Mouse (Mus musculus): ENCODE data around the gene Ago3. TPM values are rescaled to one million over a fixed set of nuclear protein-coding genes. Genes with fewer than 3 reads are reported as not detected.

Ago3 gene
- polyA plus RNA-seq, 1 experiment from 2014 or later, result 17.4 TPM

DNA sequence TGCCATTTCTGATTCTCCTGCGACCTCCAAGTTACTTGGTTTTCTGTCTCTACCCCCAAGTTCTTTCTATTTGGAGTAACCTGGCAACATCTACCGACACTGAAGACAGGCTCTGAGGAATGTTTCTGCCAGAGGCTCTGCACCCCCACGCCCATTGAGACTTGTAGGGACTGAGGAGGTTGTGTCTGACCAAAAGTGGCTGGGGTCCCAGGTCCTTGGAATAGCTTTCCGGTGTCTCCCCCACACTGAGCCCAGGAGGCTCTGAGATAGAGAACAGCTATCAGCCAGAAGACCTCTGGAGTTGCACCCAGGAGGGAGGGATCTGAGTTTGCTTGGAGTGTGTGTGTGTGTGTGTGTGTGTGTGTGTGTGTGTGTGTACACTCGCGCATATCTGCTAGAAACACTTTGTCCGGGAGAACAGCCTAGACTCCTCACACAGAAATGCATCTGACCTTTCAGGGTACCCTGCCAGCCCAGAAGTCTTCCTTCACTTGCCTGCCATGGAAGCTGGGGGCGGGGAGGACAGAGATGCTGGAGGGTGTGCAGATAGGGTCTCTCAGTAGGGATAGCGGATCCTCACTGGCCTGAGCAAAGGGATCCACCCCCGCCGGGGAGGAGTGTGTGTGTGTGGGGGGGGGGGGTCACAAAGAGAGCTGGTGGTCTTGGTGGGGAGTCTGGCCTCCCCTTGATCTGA lies 141.9 kb downstream of the Ago3 start:
- peaks cover 14% of the 10 kb centered on the region for H3K4me1 ChIP-seq (replicated peaks)
- H3K9ac ChIP-seq, result no peak overlapping the region
- 35% methylated on average over 11 of the region's 11 CpGs for WGBS
- no peak overlapping the region for H3K27ac ChIP-seq (replicated peaks)
- peaks cover 69% of the 10 kb centered on the region for H3K27me3 ChIP-seq
- no peaks in the 10 kb centered on the region for H3K9me3 ChIP-seq
- H3K36me3 ChIP-seq, result no peaks in the 10 kb centered on the region
- peak; percentile 41 for ATAC-seq (ENCODE audit: low read depth)
- H3K4me3 ChIP-seq, result peak overlapping the region; percentile 38
- peak overlapping the region; percentile 25 for H3K4me2 ChIP-seq

DNA sequence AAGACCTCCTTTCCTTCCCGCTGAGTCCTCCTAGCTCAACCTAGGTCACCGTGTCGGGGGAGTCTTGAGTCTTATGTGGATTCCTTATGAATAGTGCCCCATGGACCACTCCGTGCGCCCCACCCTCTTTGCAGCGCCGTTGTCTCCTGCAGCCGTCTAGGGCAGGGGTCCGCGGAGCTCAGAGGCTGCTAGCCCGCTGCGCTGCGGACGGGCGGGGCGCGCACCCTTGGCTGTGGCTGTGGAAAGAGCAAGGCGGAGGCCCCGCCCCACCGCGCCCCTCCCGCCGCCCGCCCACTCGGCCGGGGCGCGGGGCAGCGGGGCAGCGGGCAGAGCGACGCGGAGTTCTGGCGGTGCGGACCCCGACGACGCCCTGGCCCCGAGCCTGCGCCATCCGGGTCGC lies 142.9 kb downstream of the Ago3 start, which contains the start of gene Col8a2:
TSS of gene Col8a2 (plus strand) at position 302 of the 400 bp plus-strand sequence.
- H3K4me3 ChIP-seq, result peak within 1 kb of the TSS; percentile 38
- WGBS, result 3% methylated on average over 25 of the region's 42 CpGs
- H3K4me1 ChIP-seq (replicated peaks), result peaks cover 14% of the 10 kb centered on the region
- H3K27me3 ChIP-seq, result peaks cover 69% of the 10 kb centered on the region
- no peak within 1 kb of the TSS for H3K27ac ChIP-seq (replicated peaks)
- no peaks in the 10 kb centered on the region for H3K36me3 ChIP-seq
- no peak for ATAC-seq (ENCODE audit: low read depth)
- H3K9ac ChIP-seq, result peak within 1 kb of the TSS; percentile 55
- H3K4me2 ChIP-seq, result peak within 1 kb of the TSS; percentile 53
- no peaks in the 10 kb centered on the region for H3K9me3 ChIP-seq

DNA sequence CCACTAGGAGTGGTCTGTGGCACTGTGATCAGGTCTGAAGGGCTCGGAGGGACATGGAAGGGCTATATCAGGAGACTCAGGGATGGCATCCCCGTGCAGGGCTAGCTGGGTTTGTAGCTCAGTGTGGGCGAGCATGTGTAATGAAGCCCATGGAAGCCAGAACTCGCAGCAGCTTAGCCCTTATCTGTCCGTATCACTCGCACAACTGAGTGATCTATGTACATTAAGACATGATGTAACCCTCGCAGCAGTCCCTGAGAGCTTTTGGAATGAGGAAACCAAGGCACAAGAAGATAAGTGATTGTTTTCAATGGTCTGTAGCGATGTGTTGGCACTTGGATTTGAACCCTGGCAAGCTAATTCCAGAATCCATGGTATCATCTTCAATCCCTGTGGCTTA lies 145.8 kb downstream of the Ago3 start:
- H3K27ac ChIP-seq (replicated peaks), result no peak overlapping the region
- no peak for ATAC-seq (ENCODE audit: low read depth)
- H3K9ac ChIP-seq, result no peak overlapping the region
- H3K4me3 ChIP-seq, result no peak overlapping the region
- WGBS, result 85% methylated on average over 8 of the region's 8 CpGs
- H3K27me3 ChIP-seq, result peaks cover 48% of the 10 kb centered on the region
- H3K4me1 ChIP-seq (replicated peaks), result peaks cover 18% of the 10 kb centered on the region
- H3K36me3 ChIP-seq, result no peaks in the 10 kb centered on the region
- no peak overlapping the region for H3K4me2 ChIP-seq
- H3K9me3 ChIP-seq, result no peaks in the 10 kb centered on the region

DNA sequence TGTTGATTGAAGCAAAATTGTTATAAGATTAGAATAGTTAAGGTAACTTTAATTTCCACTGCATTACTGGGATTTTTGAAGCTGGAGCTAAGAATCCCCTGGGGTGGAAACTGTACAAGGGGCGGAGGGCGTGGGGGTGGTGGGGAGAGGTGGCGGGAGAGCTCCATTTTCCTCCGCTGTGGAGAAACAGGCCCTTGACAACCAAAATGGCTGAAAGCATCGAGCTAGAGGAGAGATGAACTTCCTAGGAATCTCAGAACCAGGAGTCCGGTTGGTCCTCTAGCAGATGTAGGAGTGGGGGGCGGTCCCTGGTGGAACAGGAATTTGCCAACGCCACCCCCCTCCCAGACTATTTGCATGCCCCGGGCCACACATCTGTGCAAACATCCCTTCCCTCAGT lies 147.7 kb downstream of the Ago3 start:
- no peaks in the 10 kb centered on the region for H3K9me3 ChIP-seq
- no peak overlapping the region for H3K9ac ChIP-seq
- H3K36me3 ChIP-seq, result no peaks in the 10 kb centered on the region
- WGBS, result 74% methylated on average over 9 of the region's 9 CpGs
- H3K4me1 ChIP-seq (replicated peaks), result peaks cover 11% of the 10 kb centered on the region
- no peak overlapping the region for H3K4me3 ChIP-seq
- no peak overlapping the region for H3K4me2 ChIP-seq
- ATAC-seq (ENCODE audit: low read depth), result no peak
- H3K27ac ChIP-seq (replicated peaks), result no peak overlapping the region
- peaks cover 30% of the 10 kb centered on the region for H3K27me3 ChIP-seq

Other genes starting within 250 kb of the Ago3 start
- 143 and 165 TPM in 2 replicates for gene Thrap3, start 226.8 kb downstream of the Ago3 start, polyA plus RNA-seq (2015; fragmentation: Nextera tagmentation; extraction: Ambion mirVana)
- 90.3 and 94.4 TPM in 2 replicates for gene Map7d1, start 173.2 kb downstream of the Ago3 start, polyA plus RNA-seq (2015; fragmentation: Nextera tagmentation; extraction: Ambion mirVana)
- 147 and 160 TPM in 2 replicates for gene Trappc3, start 167.2 kb downstream of the Ago3 start, polyA plus RNA-seq (2015; fragmentation: Nextera tagmentation; extraction: Ambion mirVana)
- gene Col8a2, start 142.8 kb downstream of the Ago3 start, polyA plus RNA-seq (2015; fragmentation: Nextera tagmentation; extraction: Ambion mirVana), result 7.4 and 9.5 TPM in 2 replicates
- gene Adprhl2, start 107.9 kb downstream of the Ago3 start, polyA plus RNA-seq (2015; fragmentation: Nextera tagmentation; extraction: Ambion mirVana), result 69.5 and 69.6 TPM in 2 replicates
- gene Tekt2, start 103.9 kb downstream of the Ago3 start, polyA plus RNA-seq (2015; fragmentation: Nextera tagmentation; extraction: Ambion mirVana), result 6.6 and 6.7 TPM in 2 replicates
- gene Ago1, start 39.0 kb upstream of the Ago3 start, polyA plus RNA-seq (2015; fragmentation: Nextera tagmentation; extraction: Ambion mirVana), result 11.5 and 12.1 TPM in 2 replicates
- 8.7 and 9.1 TPM in 2 replicates for gene Ago4, start 103.9 kb upstream of the Ago3 start, polyA plus RNA-seq (2015; fragmentation: Nextera tagmentation; extraction: Ambion mirVana)
- gene Clspn, start 127.4 kb upstream of the Ago3 start, polyA plus RNA-seq (2015; fragmentation: Nextera tagmentation; extraction: Ambion mirVana), result 6.5 and 8.6 TPM in 2 replicates
- gene 5730409E04Rik, start 180.3 kb upstream of the Ago3 start, polyA plus RNA-seq (2015; fragmentation: Nextera tagmentation; extraction: Ambion mirVana), result 7.2 and 7.6 TPM in 2 replicates
- gene Psmb2, start 248.1 kb upstream of the Ago3 start, polyA plus RNA-seq (2015; fragmentation: Nextera tagmentation; extraction: Ambion mirVana), result 464 and 490 TPM in 2 replicates